Mouse (Mus musculus) myocyte (in vitro differentiated cells): ENCODE data around the gene Cacna1s. TPM values are rescaled to one million over a fixed set of nuclear protein-coding genes. Genes with fewer than 3 reads are reported as not detected.

Experiments
- H3K27me3 ChIP-seq: one replicate; pipeline ENCODE4 v1.6.1; 2011; ENCODE audit not compliant: control insufficient read depth, insufficient read depth, insufficient read length
- H3K36me3 ChIP-seq: one replicate; pipeline ENCODE4 v1.6.1; 2011; ENCODE audit not compliant: control insufficient read depth, insufficient read depth
- H3K4me2 ChIP-seq: one replicate; pipeline ENCODE4 v1.6.1; 2011; ENCODE audit warnings: low read depth, control low read depth
- H3K4me3 ChIP-seq: one replicate; pipeline ENCODE4 v1.5.1; 2011; ENCODE audit warnings: mild to moderate bottlenecking, control low read depth, moderate library complexity
- H3K79me2 ChIP-seq: one replicate; pipeline ENCODE4 v1.6.1; 2011; ENCODE audit not compliant: control insufficient read depth, insufficient read depth
- H3ac ChIP-seq: one replicate; pipeline ENCODE4 v1.6.1; 2011; ENCODE audit not compliant: control insufficient read depth, insufficient read length
- CEBPB ChIP-seq: IDR thresholded peaks from 2 replicates; pipeline ENCODE4 v1.6.1; 2011; ENCODE audit warnings: mild to moderate bottlenecking, moderate library complexity; ENCODE audit not compliant: poor library complexity, insufficient read depth, severe bottlenecking
- E2F4 ChIP-seq: IDR thresholded peaks from one replicate; pipeline ENCODE4 v1.6.1; 2011; ENCODE audit warnings: mild to moderate bottlenecking, control low read depth, moderate library complexity; ENCODE audit not compliant: insufficient read depth
- MAX ChIP-seq: IDR thresholded peaks from one replicate; pipeline ENCODE4 v1.6.1; 2011; ENCODE audit warnings: low read depth, mild to moderate bottlenecking, control low read depth
- MYOD1 ChIP-seq, 3 experiments: IDR thresholded peaks; one replicate each; pipeline ENCODE4 v1.6.1; 2011; ENCODE audit warnings: control low read depth in 2 of 3, low read depth in 2 of 3, mild to moderate bottlenecking in 2 of 3, moderate library complexity in 1 of 3; ENCODE audit not compliant: insufficient read length in 2 of 3, control insufficient read depth in 1 of 3
- MYOG ChIP-seq, 3 experiments: IDR thresholded peaks; one replicate each; pipeline ENCODE4 v1.6.1; 2011; ENCODE audit warnings: control low read depth in 2 of 3, low read depth in 2 of 3, mild to moderate bottlenecking in 2 of 3; ENCODE audit not compliant: insufficient read length in 2 of 3, control insufficient read depth in 1 of 3, insufficient read depth in 1 of 3
- POLR2A ChIP-seq: IDR thresholded peaks from one replicate; pipeline ENCODE4 v1.6.1; 2011; ENCODE audit warnings: low read depth, mild to moderate bottlenecking, control low read depth, moderate library complexity; ENCODE audit not compliant: insufficient read length
- POLR2AphosphoS2 ChIP-seq: IDR thresholded peaks from one replicate; pipeline ENCODE4 v1.6.1; 2011; ENCODE audit warnings: low read depth, control low read depth; ENCODE audit not compliant: insufficient read length
- REST ChIP-seq: IDR thresholded peaks from one replicate; pipeline ENCODE4 v1.6.1; 2011; ENCODE audit warnings: mild to moderate bottlenecking, control low read depth, moderate library complexity; ENCODE audit not compliant: insufficient read depth, insufficient read length
- SRF ChIP-seq: IDR thresholded peaks from one replicate; pipeline ENCODE4 v1.6.1; 2011; ENCODE audit warnings: low read depth; ENCODE audit not compliant: control insufficient read depth, insufficient read length
- TCF12 ChIP-seq: IDR thresholded peaks from one replicate; pipeline ENCODE4 v1.6.1; 2011; ENCODE audit warnings: mild to moderate bottlenecking, control low read depth; ENCODE audit not compliant: poor library complexity, insufficient read depth, severe bottlenecking
- TCF3 ChIP-seq: IDR thresholded peaks from one replicate; pipeline ENCODE4 v1.6.1; 2011; ENCODE audit warnings: low read depth, control low read depth; ENCODE audit not compliant: insufficient read length
- USF1 ChIP-seq: IDR thresholded peaks from one replicate; pipeline ENCODE4 v1.6.1; 2011; ENCODE audit warnings: low read depth, mild to moderate bottlenecking, control low read depth, moderate library complexity
- polyA plus RNA-seq: library from polyadenylated mRNA; unstranded; fragments of >200 nt; fragmentation: generic; extraction: Trizol; gene quantifications from one replicate; pipeline ENCODE4 v1.2.1, GENCODE M21; 2012; ENCODE audit warnings: missing spikeins

The Cacna1s gene
- polyA plus RNA-seq, 1 experiment: 177 TPM

DNA sequence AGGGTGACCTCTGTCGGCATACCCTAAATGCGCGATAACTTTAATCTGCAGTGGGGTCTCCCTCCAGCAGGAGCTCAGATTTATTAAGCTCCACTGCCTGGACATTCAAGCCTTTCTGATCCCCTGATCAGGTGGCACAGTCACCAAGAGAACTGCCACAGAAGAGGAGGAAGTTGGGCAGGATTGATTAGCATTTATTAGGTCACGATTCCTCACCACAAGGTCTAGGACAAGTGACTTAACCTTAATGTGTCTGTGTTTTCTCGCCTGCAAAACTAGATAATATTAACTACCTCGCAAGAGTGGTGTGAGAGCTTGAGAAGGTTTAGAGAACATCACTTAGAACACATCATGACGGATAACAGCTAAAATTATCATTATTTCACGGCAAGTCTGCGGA is 4.7 kb upstream of the Cacna1s start:
- no peak overlapping the region for H3K4me2 ChIP-seq
- H3K27me3 ChIP-seq: peaks cover 5% of the 10 kb centered on the region
- H3K4me3 ChIP-seq: no peak overlapping the region
- no peaks in the 10 kb centered on the region for H3K36me3 ChIP-seq
- H3K79me2 ChIP-seq: no peaks in the 10 kb centered on the region
- TF ChIP-seq TCF12: no peak
- TF ChIP-seq MYOD1 (IDR thresholded peaks at IDR 0.05; ENCODE audit: control insufficient read depth in 1 of 3, insufficient read length in 2 of 3, low read depth in 2 of 3): no peak
- TF ChIP-seq MAX: no peak
- TF ChIP-seq TCF3: no peak
- no peak for TF ChIP-seq MYOG (IDR thresholded peaks at IDR 0.05; ENCODE audit: control insufficient read depth in 1 of 3, insufficient read depth in 1 of 3, insufficient read length in 2 of 3, low read depth in 2 of 3)
- TF ChIP-seq USF1: no peak
- TF ChIP-seq E2F4: no peak
- TF ChIP-seq POLR2A: no peak
- no peak for TF ChIP-seq CEBPB
- TF ChIP-seq SRF: no peak
- no peak for TF ChIP-seq REST
- H3ac ChIP-seq: no peak overlapping the region

DNA sequence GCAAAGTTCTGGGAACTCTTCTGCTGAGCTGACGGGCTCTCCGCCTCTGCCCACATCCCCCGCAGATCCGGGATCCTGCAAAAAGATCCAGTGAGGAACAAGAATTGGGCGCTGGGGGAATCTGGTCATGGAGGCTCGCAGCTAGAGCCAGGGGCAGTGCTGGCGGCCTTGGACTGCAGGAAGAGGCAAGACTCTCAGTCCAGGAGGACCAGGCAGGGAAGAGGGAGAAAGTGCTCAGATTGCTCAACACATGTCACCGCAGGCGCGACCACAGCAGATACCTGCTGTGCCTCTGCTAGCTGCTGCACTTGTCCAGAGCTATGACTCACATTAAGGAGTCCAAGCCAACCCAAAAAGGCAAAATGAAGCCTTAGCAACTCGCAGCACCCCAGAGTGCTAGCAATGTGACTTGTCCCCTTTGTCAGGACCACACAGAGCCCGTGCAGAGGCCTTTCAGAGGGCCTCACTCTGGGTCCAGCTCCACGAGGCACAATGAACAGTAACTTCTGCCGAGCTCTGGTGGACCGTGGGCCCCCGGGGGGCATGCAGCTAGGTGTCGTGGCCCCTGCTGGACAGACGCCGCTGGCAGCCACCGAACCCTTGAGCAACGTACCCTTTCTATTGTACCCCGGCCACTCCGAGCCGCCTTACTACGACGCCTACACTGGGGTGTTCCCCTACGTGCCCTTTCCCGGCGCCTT is 2.1 kb upstream of the Cacna1s start, which contains the start of gene Ascl5:
Ascl5 (plus strand) TSS at position 493 of the 701 bp plus-strand sequence.
- no peak within 1 kb of the TSS for H3K4me3 ChIP-seq

DNA sequence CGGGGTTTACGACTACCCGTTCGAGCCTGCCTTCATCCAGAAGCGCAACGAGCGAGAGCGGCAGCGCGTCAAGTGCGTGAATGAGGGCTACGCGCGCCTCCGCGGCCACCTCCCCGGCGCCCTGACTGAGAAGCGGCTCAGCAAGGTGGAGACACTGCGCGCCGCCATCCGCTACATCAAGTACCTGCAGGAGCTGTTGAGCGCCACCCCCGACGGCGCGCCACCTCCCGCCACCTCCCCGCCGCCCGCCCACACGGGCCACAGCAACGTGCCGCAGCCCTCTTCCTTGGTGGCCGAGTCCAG is 1.6 kb upstream of the Cacna1s start:
- no peaks in the 10 kb centered on the region for H3K79me2 ChIP-seq
- no peaks in the 10 kb centered on the region for H3K36me3 ChIP-seq
- H3K4me3 ChIP-seq: no peak overlapping the region
- no peaks in the 10 kb centered on the region for H3K27me3 ChIP-seq
- no peak for TF ChIP-seq TCF12
- no peak for TF ChIP-seq POLR2A
- TF ChIP-seq MYOG (IDR thresholded peaks at IDR 0.05; ENCODE audit: control insufficient read depth in 1 of 3, insufficient read depth in 1 of 3, insufficient read length in 2 of 3, low read depth in 2 of 3): no peak
- no peak for TF ChIP-seq POLR2AphosphoS2
- TF ChIP-seq USF1: no peak
- no peak for TF ChIP-seq E2F4
- TF ChIP-seq MAX: no peak
- no peak for TF ChIP-seq CEBPB
- no peak for TF ChIP-seq TCF3
- TF ChIP-seq SRF: no peak
- TF ChIP-seq MYOD1 (IDR thresholded peaks at IDR 0.05; ENCODE audit: control insufficient read depth in 1 of 3, insufficient read length in 2 of 3, low read depth in 2 of 3): no peak
- TF ChIP-seq REST: no peak
- H3ac ChIP-seq: no peak overlapping the region
- H3K4me2 ChIP-seq: peak overlapping the region; percentile 48

More for the DNA sequence above, 2.1 kb upstream of the Cacna1s start, which contains the start of gene Ascl5:
- TF ChIP-seq MYOG (IDR thresholded peaks at IDR 0.05; ENCODE audit: control insufficient read depth in 1 of 3, insufficient read depth in 1 of 3, insufficient read length in 2 of 3, low read depth in 2 of 3): peak in 2 of 3 experiments; percentile 90 to 93
- TF ChIP-seq TCF3: peak; percentile 52
- no peak for TF ChIP-seq POLR2A
- TF ChIP-seq MYOD1 (IDR thresholded peaks at IDR 0.05; ENCODE audit: control insufficient read depth in 1 of 3, insufficient read length in 2 of 3, low read depth in 2 of 3): peak in 2 of 3 experiments; percentile 72 to 92
- peak; percentile 87 for TF ChIP-seq CEBPB
- peak; percentile 56 for TF ChIP-seq TCF12
- TF ChIP-seq E2F4: no peak
- TF ChIP-seq POLR2AphosphoS2: no peak
- peak within 1 kb of the TSS; percentile 48 for H3K4me2 ChIP-seq
- no peaks in the 10 kb centered on the region for H3K27me3 ChIP-seq
- no peaks in the 10 kb centered on the region for H3K36me3 ChIP-seq
- H3K79me2 ChIP-seq: no peaks in the 10 kb centered on the region
- no peak within 1 kb of the TSS for H3ac ChIP-seq

DNA sequence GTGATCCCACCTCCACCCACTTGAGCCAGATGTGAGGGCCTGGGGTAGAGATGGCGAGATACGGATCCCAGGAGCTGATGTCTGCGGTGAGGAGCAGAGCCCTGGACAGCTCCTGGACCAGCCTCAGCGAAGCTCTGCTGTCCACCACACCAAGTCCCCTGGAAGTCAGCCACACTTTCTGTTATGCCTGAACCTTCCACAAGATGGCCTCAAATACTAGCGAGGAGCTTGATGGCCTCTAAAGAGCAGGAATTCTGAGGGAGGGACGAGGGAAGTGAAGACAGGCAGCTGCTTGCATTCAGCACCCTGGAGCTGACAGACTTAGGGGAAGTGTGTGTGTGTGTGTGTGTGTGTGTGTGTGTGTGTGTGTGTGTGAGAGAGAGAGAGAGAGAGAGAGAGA is 1.1 kb upstream of the Cacna1s start:
- TF ChIP-seq REST: peak; percentile 76
- TF ChIP-seq SRF: no peak
- TF ChIP-seq MYOG (IDR thresholded peaks at IDR 0.05; ENCODE audit: control insufficient read depth in 1 of 3, insufficient read depth in 1 of 3, insufficient read length in 2 of 3, low read depth in 2 of 3): peak in 2 of 3 experiments; percentile 63 to 77
- no peak for TF ChIP-seq CEBPB
- TF ChIP-seq POLR2AphosphoS2: no peak
- TF ChIP-seq MYOD1 (IDR thresholded peaks at IDR 0.05; ENCODE audit: control insufficient read depth in 1 of 3, insufficient read length in 2 of 3, low read depth in 2 of 3): peak; percentile 53 to 83 (median 56)
- peak; percentile 50 for TF ChIP-seq TCF12
- TF ChIP-seq USF1: no peak
- TF ChIP-seq E2F4: no peak
- TF ChIP-seq POLR2A: no peak
- TF ChIP-seq MAX: no peak
- no peak for TF ChIP-seq TCF3

DNA sequence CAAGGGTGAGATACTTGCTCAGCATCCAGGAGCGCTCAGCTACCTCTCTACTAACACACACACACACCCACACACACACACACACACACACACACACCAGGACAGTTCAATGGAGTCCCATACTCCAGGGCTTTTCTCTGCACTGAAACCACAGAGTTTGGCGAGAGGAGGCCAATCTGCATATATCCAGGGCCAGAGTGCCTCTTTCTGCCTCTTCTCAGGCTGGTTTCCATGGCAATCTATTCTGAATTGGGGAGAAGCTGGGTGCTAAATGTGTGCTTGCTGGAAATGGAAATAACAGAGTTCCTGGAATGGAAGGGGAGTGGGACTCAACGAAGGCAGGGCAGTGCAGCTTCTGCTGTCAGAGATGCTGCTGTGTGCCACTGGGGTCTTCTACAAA is 3.2 kb downstream of the Cacna1s start:
- H3K4me3 ChIP-seq: no peak overlapping the region
- H3K27me3 ChIP-seq: no peaks in the 10 kb centered on the region
- no peak for TF ChIP-seq USF1
- TF ChIP-seq SRF: no peak
- no peak for TF ChIP-seq TCF12
- H3ac ChIP-seq: no peak overlapping the region
- peak overlapping the region; percentile 27 for H3K4me2 ChIP-seq
- no peaks in the 10 kb centered on the region for H3K79me2 ChIP-seq
- H3K36me3 ChIP-seq: no peaks in the 10 kb centered on the region

More for the DNA sequence above, 1.1 kb upstream of the Cacna1s start:
- Histone ChIP-seq H3K27me3 (no peaks in the 10 kb centered on the region), H3K79me2 (no peaks in the 10 kb centered on the region), H3K4me2 (peak overlapping the region; percentile 48), H3K4me3 (no peak overlapping the region), H3ac (no peak overlapping the region), H3K36me3 (no peaks in the 10 kb centered on the region)
